Mouse (Mus musculus) liver, postnatal 0 days (tissue): ENCODE measurements around the gene Pkm.

Experiments used
- CTCF ChIP-seq: sonication (generic); IDR thresholded peaks from 2 replicates; pipeline ENCODE4 v1.5.1; 2016; ENCODE audit warnings: antibody characterized with exemption, low read depth
- EP300 ChIP-seq: IDR thresholded peaks from 2 replicates; pipeline ENCODE4 v1.6.1; 2016; ENCODE audit warnings: antibody characterized with exemption, low read depth, mild to moderate bottlenecking

- no peak for TF ChIP-seq CTCF
- no peak for TF ChIP-seq EP300
Observed at GRCm38 (mm10) chr9:59649911-59650310, 6.3 kb upstream of the Pkm start.
